Mouse (Mus musculus): ENCODE measurements around the gene Tbc1d10c. TPM values are rescaled to one million over a fixed set of nuclear protein-coding genes. Genes with fewer than 3 reads are reported as not detected.

Tbc1d10c gene
- polyA plus RNA-seq, 1 experiment: 2.4 TPM

- Histone ChIP-seq H3K4me3 (ENCODE audit: insufficient read depth, low read length) (no peak overlapping the region), H3K27ac (ENCODE audit: insufficient read depth, low read length) (no peak overlapping the region), H3K4me1 (ENCODE audit: control insufficient read depth, insufficient read depth, low read length) (peaks cover 4% of the 10 kb centered on the region)
- 0 out of 2 replicates have a peak, but pooled peaks have one; percentile 47 for TF ChIP-seq POLR2A (IDR thresholded peaks at IDR 0.05; ENCODE audit: extremely low read depth, insufficient read depth, low read length)
- no peak for TF ChIP-seq CTCF (IDR thresholded peaks at IDR 0.05; ENCODE audit: extremely low read depth, insufficient read depth, low read length)
Measured at GRCm38 (mm10) chr19:4181892-4182291, 9.2 kb downstream of the Tbc1d10c start.

GRCm38 (mm10) chr19:4180411-4180810 is 10.7 kb downstream of the Tbc1d10c start:
- TF ChIP-seq POLR2A (IDR thresholded peaks at IDR 0.05; ENCODE audit: extremely low read depth, insufficient read depth, low read length): no peak
- no peak for TF ChIP-seq CTCF (IDR thresholded peaks at IDR 0.05; ENCODE audit: extremely low read depth, insufficient read depth, low read length)
- Histone ChIP-seq H3K4me1 (ENCODE audit: control insufficient read depth, insufficient read depth, low read length) (peaks cover 4% of the 10 kb centered on the region), H3K4me3 (ENCODE audit: insufficient read depth, low read length) (no peak overlapping the region), H3K27ac (ENCODE audit: insufficient read depth, low read length) (no peak overlapping the region)

GRCm38 (mm10) chr19:4175368-4175947 is 15.6 kb downstream of the Tbc1d10c start, which contains the start of gene Carns1:
TSS of gene Carns1 (minus strand) at chr19:4175479.
- Histone ChIP-seq H3K27ac (ENCODE audit: insufficient read depth, low read length) (peak within 1 kb of the TSS; percentile 60), H3K4me3 (ENCODE audit: insufficient read depth, low read length) (no peak within 1 kb of the TSS), H3K4me1 (ENCODE audit: control insufficient read depth, insufficient read depth, low read length) (no peaks in the 10 kb centered on the region)
- TF ChIP-seq CTCF (IDR thresholded peaks at IDR 0.05; ENCODE audit: extremely low read depth, insufficient read depth, low read length) (no peak), POLR2A (IDR thresholded peaks at IDR 0.05; ENCODE audit: extremely low read depth, insufficient read depth, low read length) (0 out of 2 replicates have a peak, but pooled peaks have one; percentile 29)

- H3K4me3 ChIP-seq (ENCODE audit: insufficient read depth, low read length): no peak overlapping the region
- TF ChIP-seq POLR2A (IDR thresholded peaks at IDR 0.05; ENCODE audit: extremely low read depth, insufficient read depth, low read length) (no peak), CTCF (IDR thresholded peaks at IDR 0.05; ENCODE audit: extremely low read depth, insufficient read depth, low read length) (0 out of 2 replicates have a peak, but pooled peaks have one; percentile 9)
- H3K27ac ChIP-seq (ENCODE audit: insufficient read depth, low read length): no peak overlapping the region
- no peaks in the 10 kb centered on the region for H3K4me1 ChIP-seq (ENCODE audit: control insufficient read depth, insufficient read depth, low read length)
Measured at GRCm38 (mm10) chr19:4172925-4173324, 18.2 kb downstream of the Tbc1d10c start.

GRCm38 (mm10) chr19:4171393-4172290 is 19.4 kb downstream of the Tbc1d10c start:
- no peak for TF ChIP-seq POLR2A (IDR thresholded peaks at IDR 0.05; ENCODE audit: extremely low read depth, insufficient read depth, low read length)
- TF ChIP-seq CTCF (IDR thresholded peaks at IDR 0.05; ENCODE audit: extremely low read depth, insufficient read depth, low read length): no peak
- Histone ChIP-seq H3K4me3 (ENCODE audit: insufficient read depth, low read length) (no peak overlapping the region), H3K27ac (ENCODE audit: insufficient read depth, low read length) (no peak overlapping the region), H3K4me1 (ENCODE audit: control insufficient read depth, insufficient read depth, low read length) (no peaks in the 10 kb centered on the region)

- Histone ChIP-seq H3K4me1 (ENCODE audit: control insufficient read depth, insufficient read depth, low read length) (no peaks in the 10 kb centered on the region), H3K27ac (ENCODE audit: insufficient read depth, low read length) (no peak overlapping the region), H3K4me3 (ENCODE audit: insufficient read depth, low read length) (no peak overlapping the region)
- TF ChIP-seq POLR2A (IDR thresholded peaks at IDR 0.05; ENCODE audit: extremely low read depth, insufficient read depth, low read length) (no peak), CTCF (IDR thresholded peaks at IDR 0.05; ENCODE audit: extremely low read depth, insufficient read depth, low read length) (no peak)
Measured at GRCm38 (mm10) chr19:4170723-4171392, 20.2 kb downstream of the Tbc1d10c start.

GRCm38 (mm10) chr19:4169810-4170209 is 21.3 kb downstream of the Tbc1d10c start:
- no peak for TF ChIP-seq POLR2A (IDR thresholded peaks at IDR 0.05; ENCODE audit: extremely low read depth, insufficient read depth, low read length)
- TF ChIP-seq CTCF (IDR thresholded peaks at IDR 0.05; ENCODE audit: extremely low read depth, insufficient read depth, low read length): no peak
- H3K27ac ChIP-seq (ENCODE audit: insufficient read depth, low read length): peak overlapping the region; percentile 76
- H3K4me1 ChIP-seq (ENCODE audit: control insufficient read depth, insufficient read depth, low read length): no peaks in the 10 kb centered on the region
- H3K4me3 ChIP-seq (ENCODE audit: insufficient read depth, low read length): peak overlapping the region; percentile 39

- peak; percentile 60 for TF ChIP-seq CTCF (IDR thresholded peaks at IDR 0.05; ENCODE audit: extremely low read depth, insufficient read depth, low read length)
- TF ChIP-seq POLR2A (IDR thresholded peaks at IDR 0.05; ENCODE audit: extremely low read depth, insufficient read depth, low read length): peak; percentile 89
- H3K4me3 ChIP-seq (ENCODE audit: insufficient read depth, low read length): peak overlapping the region; percentile 39
- no peaks in the 10 kb centered on the region for H3K4me1 ChIP-seq (ENCODE audit: control insufficient read depth, insufficient read depth, low read length)
- H3K27ac ChIP-seq (ENCODE audit: insufficient read depth, low read length): peak overlapping the region; percentile 76
Measured at GRCm38 (mm10) chr19:4169378-4169784, 21.7 kb downstream of the Tbc1d10c start.

Measured in cortical plate, adult 2 months (tissue).